Mouse (Mus musculus) kidney, postnatal 25 days (tissue): Measurements from ENCODE around the gene Pde3a.

Experiments used
- DNase-seq, 2 experiments: peaks; one replicate each; pipeline ENCODE4 v3.0.0; 2021; ENCODE audit warnings: mixed read lengths in 2 of 2

The Pde3a gene

DNA sequence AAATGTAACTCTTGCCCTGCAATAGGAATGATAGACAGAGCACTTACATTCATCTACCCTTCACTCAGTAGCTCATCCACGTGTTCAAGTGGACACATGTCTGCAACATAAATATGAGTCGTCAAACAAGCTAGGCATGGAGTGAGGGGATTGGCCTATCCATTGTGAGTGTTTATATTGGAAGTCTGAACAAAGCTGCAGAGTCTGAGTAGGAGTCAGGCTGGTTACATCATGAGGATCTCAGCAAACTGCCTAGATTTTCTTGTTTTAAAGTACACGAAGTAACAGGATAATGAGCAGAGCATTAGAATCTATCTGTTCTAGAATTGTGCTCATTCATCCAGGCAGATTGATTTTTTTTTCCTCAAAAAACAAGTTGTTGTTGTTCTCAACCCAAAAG lies 252.1 kb downstream of the Pde3a start:
- no peak for DNase-seq

DNA sequence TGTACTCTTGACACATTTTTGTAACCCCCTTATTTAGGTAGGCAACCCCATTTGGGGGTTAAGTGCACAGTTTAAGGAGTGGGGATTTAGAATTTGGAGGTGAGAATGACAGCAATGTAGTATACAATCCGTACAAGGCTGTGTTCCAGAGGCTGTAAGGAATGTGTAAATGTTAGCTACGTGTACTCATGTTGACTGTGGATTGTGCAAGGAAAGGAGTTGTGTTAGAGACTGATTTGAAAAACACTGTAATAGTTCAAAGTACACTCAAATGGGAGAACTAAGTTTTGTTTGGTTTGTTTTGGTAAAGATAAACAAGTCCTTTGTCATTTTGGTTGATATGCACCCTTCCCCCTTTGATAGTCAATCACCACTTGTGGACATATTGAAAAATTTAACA lies 273.5 kb downstream of the Pde3a start:
- no peak for DNase-seq

GRCm38 (mm10) chr6:141523747-141524640 lies 274.9 kb downstream of the Pde3a start, which contains the start of gene Slco1c1:
TSS of gene Slco1c1 (plus strand) at chr6:141524368.
- no peak for DNase-seq

DNA sequence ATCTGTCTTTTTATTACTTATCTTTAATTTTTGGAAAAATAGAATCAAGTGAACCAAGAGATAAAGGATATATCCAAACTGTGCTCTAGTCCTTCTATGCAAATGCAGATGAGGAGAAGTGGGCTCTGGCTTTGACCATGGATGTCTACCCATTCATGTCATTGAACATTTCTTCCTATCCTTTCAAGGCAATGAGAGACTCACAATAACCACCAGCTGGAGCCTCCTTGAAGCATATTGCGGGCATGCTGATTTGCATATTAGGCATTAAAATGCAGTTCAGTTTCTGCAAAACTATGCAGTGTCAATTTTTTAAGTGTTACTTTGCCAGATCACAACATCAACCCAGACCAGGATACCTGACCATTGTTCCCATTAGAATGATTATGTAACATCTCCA lies 276.7 kb downstream of the Pde3a start:
- DNase-seq: no peak

DNA sequence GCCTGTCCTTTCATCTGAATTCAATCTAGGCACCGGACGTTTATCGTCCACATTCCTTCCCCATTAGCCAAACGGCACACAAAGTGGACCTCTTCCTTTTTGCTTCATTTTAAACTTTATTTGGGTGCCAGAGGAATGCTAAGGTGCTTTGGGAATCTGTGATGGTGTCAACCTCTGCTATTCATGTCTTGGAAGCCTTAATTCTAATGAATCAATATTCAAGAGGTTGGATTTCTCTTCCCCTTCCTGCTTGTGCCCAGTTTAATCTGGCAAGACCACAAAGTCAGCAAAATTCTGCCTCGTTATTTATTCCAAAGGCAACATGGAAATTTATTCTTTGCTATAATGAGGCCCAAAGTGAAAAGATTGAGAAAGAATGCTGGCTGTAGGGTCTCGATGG lies 281.8 kb downstream of the Pde3a start:
- DNase-seq: no peak

GRCm38 (mm10) chr6:141537298-141537697 lies 288.2 kb downstream of the Pde3a start:
- DNase-seq: no peak

GRCm38 (mm10) chr6:141541136-141541535 lies 292.1 kb downstream of the Pde3a start:
- DNase-seq: no peak

- peak in 1 of 2 experiments; percentile 3 for DNase-seq
These were observed 294.3 kb downstream of the Pde3a start for GRCm38 (mm10) chr6:141543344-141543743.
